Mouse (Mus musculus) C2C12 (cell line): ENCODE data around the gene Tvp23b.

Experiments
- CEBPB ChIP-seq: IDR thresholded peaks from one replicate; pipeline ENCODE4 v1.6.1; 2011; ENCODE audit warnings: low read depth, mild to moderate bottlenecking, control low read depth, moderate library complexity
- CTCF ChIP-seq: IDR thresholded peaks from one replicate; pipeline ENCODE4 v1.5.1; 2011; ENCODE audit not compliant: control insufficient read depth, insufficient read depth, insufficient read length
- MYOD1 ChIP-seq: IDR thresholded peaks from one replicate; pipeline ENCODE4 v1.6.1; 2011; ENCODE audit warnings: low read depth; ENCODE audit not compliant: control insufficient read depth, insufficient read length
- MYOG ChIP-seq: IDR thresholded peaks from one replicate; pipeline ENCODE4 v1.6.1; 2011; ENCODE audit not compliant: control insufficient read depth, insufficient read length; ENCODE audit errors: extremely low read depth
- USF1 ChIP-seq: IDR thresholded peaks from one replicate; pipeline ENCODE4 v1.6.1; 2011; ENCODE audit warnings: low read depth, mild to moderate bottlenecking, control low read depth, moderate library complexity

DNA sequence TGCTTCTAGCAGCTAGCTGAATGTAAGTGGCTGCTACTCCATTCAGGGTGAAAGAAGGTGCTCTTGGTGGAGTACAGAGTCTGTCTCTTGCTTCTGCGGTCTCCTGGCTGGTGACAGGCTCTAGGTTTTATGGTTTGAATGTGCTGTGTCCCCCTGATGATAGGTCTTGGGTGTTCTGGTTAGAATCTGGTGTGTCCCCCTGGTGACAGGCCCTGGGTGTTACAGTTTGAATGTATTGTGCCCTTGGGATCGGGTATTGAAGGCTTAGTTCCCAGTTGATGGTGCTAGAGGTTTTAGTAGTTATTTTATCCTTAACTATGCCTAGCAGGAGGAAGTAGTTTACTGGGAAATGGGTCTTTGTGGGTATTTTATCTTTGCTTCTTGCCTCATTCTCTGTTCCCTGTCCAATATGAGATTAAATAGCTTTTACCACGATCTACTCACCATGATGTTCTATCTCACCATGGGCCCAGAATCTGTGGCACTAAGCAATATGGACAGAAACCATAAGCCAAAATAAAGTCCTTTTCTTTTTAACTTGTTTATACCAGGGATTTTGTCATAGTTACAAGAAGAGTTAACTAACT is 30.6 kb downstream of the Tvp23b start:
- TF ChIP-seq CTCF (no peak), MYOG (no peak), MYOD1 (no peak), CEBPB (no peak), USF1 (no peak)
